Mouse (Mus musculus): ENCODE data around the gene Sult5a1. TPM values are rescaled to one million over a fixed set of nuclear protein-coding genes. Genes with fewer than 3 reads are reported as not detected.

Sult5a1 gene
- polyA plus RNA-seq, 1 experiment: 0.39 TPM

GRCm38 (mm10) chr8:123134149-123134713 lies 23.9 kb downstream of the Sult5a1 start:
- H3K4me1 ChIP-seq (ENCODE audit: control insufficient read depth, insufficient read depth, low read length): peaks cover 7% of the 10 kb centered on the region; the same call in 1 of the 2 replicates
- no peak for DNase-seq
- no peak overlapping the region for H3K27ac ChIP-seq (ENCODE audit: insufficient read depth, low read length)
- no peaks in the 10 kb centered on the region for H3K27me3 ChIP-seq (ENCODE audit: control insufficient read depth, insufficient read depth, low read length)
- TF ChIP-seq POLR2A (IDR thresholded peaks at IDR 0.05; ENCODE audit: borderline replicate concordance, insufficient read depth, low read length) (no peak), CTCF (IDR thresholded peaks at IDR 0.05; ENCODE audit: borderline replicate concordance, insufficient read depth, low read depth, low read length) (no peak)
- 45% methylated on average over 11 of the region's 11 CpGs for WGBS
- no peak overlapping the region for H3K4me3 ChIP-seq (replicated peaks; ENCODE audit: insufficient read depth, low read depth, low read length)

DNA sequence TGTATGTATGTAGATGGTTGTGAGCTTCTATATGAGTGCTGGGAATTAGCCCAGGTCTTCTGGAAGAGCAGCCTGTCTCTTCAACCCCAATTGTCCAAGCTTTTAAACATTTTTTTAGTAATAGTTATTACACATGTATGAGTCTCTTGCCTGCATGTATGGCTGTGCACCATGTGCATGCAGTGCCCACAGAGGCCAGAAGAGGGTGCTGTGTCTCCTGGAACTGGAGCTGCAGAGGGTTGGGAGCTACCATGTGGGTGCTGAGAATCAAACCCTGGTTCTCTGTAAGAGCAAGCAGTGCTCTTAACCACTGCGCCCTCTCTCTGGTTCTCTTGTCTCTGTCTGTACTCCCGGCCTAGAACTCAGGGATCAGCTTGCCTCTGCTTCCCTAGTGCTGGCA lies 25.2 kb downstream of the Sult5a1 start:
- Histone ChIP-seq H3K4me3 (replicated peaks; ENCODE audit: insufficient read depth, low read depth, low read length) (no peak overlapping the region), H3K4me1 (ENCODE audit: control insufficient read depth, insufficient read depth, low read length) (peaks cover 7% of the 10 kb centered on the region; the same call in 1 of the 2 replicates), H3K27ac (ENCODE audit: insufficient read depth, low read length) (no peak overlapping the region), H3K27me3 (ENCODE audit: control insufficient read depth, insufficient read depth, low read length) (no peaks in the 10 kb centered on the region)
- TF ChIP-seq CTCF (IDR thresholded peaks at IDR 0.05; ENCODE audit: borderline replicate concordance, insufficient read depth, low read depth, low read length) (no peak), POLR2A (IDR thresholded peaks at IDR 0.05; ENCODE audit: borderline replicate concordance, insufficient read depth, low read length) (no peak)
- WGBS: 100% methylated on average over 2 of the region's 2 CpGs
- no peak for DNase-seq

GRCm38 (mm10) chr8:123131041-123131440 lies 27.1 kb downstream of the Sult5a1 start:
- DNase-seq: no peak
- H3K27me3 ChIP-seq (ENCODE audit: control insufficient read depth, insufficient read depth, low read length): no peaks in the 10 kb centered on the region
- no peak overlapping the region for H3K27ac ChIP-seq (ENCODE audit: insufficient read depth, low read length)
- H3K4me3 ChIP-seq (replicated peaks; ENCODE audit: insufficient read depth, low read depth, low read length): no peak overlapping the region
- H3K4me1 ChIP-seq (ENCODE audit: control insufficient read depth, insufficient read depth, low read length): peaks cover 9% of the 10 kb centered on the region
- TF ChIP-seq CTCF (IDR thresholded peaks at IDR 0.05; ENCODE audit: borderline replicate concordance, insufficient read depth, low read depth, low read length): no peak
- no peak for TF ChIP-seq POLR2A (IDR thresholded peaks at IDR 0.05; ENCODE audit: borderline replicate concordance, insufficient read depth, low read length)
- 69% methylated on average over 9 of the region's 9 CpGs for WGBS

DNA sequence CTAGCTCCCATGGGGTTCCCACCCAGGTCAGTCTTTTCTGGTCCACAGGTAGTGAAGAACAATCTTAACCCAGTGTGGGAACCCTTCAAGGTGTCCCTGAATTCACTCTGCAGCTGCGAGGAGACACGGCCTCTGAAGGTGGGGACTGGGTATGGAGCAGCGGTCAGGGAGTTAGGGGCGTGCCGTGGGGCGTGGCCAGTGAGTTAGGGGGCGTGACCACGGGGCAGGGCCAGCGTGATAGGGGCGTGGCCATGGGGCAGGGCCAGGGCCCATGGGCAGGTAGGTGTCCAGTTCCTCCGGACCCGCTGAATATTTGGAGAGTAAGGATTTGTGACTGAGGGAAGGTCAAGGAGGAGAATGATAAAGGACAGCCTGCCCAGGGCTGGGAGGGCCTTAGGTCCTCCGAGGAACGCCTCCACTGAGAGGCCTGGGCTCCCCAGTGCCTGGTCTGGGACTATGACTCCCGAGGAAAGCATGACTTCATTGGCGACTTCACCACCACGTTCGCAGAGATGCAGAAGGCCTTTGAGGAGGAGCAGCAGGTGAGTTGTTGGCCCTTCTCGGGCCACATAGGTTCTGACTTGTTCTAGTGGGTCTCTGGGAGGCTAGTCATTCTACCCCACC lies 31.8 kb downstream of the Sult5a1 start:
- WGBS: 22% methylated on average over 19 of the region's 19 CpGs
- Histone ChIP-seq H3K4me3 (replicated peaks; ENCODE audit: insufficient read depth, low read depth, low read length) (no peak overlapping the region), H3K27me3 (ENCODE audit: control insufficient read depth, insufficient read depth, low read length) (no peaks in the 10 kb centered on the region), H3K27ac (ENCODE audit: insufficient read depth, low read length) (no peak overlapping the region), H3K4me1 (ENCODE audit: control insufficient read depth, insufficient read depth, low read length) (peaks cover 4% of the 10 kb centered on the region; the same call in 1 of the 2 replicates)
- TF ChIP-seq CTCF (IDR thresholded peaks at IDR 0.05; ENCODE audit: borderline replicate concordance, insufficient read depth, low read depth, low read length) (no peak), POLR2A (IDR thresholded peaks at IDR 0.05; ENCODE audit: borderline replicate concordance, insufficient read depth, low read length) (no peak)
- no peak for DNase-seq

- no peak overlapping the region for H3K4me3 ChIP-seq (replicated peaks; ENCODE audit: insufficient read depth, low read depth, low read length)
- H3K27me3 ChIP-seq (ENCODE audit: control insufficient read depth, insufficient read depth, low read length): no peaks in the 10 kb centered on the region
- WGBS: 79% methylated on average over 5 of the region's 5 CpGs
- H3K27ac ChIP-seq (ENCODE audit: insufficient read depth, low read length): no peak overlapping the region
- no peak for DNase-seq
- H3K4me1 ChIP-seq (ENCODE audit: control insufficient read depth, insufficient read depth, low read length): peaks cover 4% of the 10 kb centered on the region; the same call in 1 of the 2 replicates
- TF ChIP-seq POLR2A (IDR thresholded peaks at IDR 0.05; ENCODE audit: borderline replicate concordance, insufficient read depth, low read length) (no peak), CTCF (IDR thresholded peaks at IDR 0.05; ENCODE audit: borderline replicate concordance, insufficient read depth, low read depth, low read length) (no peak)
Measured at GRCm38 (mm10) chr8:123122670-123123069, 35.4 kb downstream of the Sult5a1 start.

DNA sequence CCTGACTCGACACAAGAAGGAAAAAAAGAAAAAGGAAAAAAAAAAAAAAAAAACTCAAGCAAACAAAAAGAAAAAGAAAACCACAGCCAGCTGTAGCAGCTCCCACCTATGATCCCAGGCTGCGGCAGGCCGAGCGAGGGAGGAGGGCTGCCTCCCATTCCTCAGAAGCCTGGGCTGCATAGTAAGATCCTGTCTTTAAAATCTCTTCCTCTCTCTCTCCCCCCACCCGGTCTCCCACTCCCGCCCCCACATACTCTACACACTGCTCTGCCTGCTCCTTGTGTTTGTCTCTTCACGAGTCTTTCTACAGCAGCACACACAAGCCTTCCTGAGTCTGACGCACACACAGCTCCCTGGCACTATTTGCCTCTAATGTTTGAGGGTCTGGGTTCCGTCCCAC lies 36.1 kb downstream of the Sult5a1 start:
- H3K27ac ChIP-seq (ENCODE audit: insufficient read depth, low read length): no peak overlapping the region
- peaks cover 4% of the 10 kb centered on the region; the same call in 1 of the 2 replicates for H3K4me1 ChIP-seq (ENCODE audit: control insufficient read depth, insufficient read depth, low read length)
- H3K4me3 ChIP-seq (replicated peaks; ENCODE audit: insufficient read depth, low read depth, low read length): no peak overlapping the region
- TF ChIP-seq POLR2A (IDR thresholded peaks at IDR 0.05; ENCODE audit: borderline replicate concordance, insufficient read depth, low read length): no peak
- TF ChIP-seq CTCF (IDR thresholded peaks at IDR 0.05; ENCODE audit: borderline replicate concordance, insufficient read depth, low read depth, low read length): no peak
- WGBS: 70% methylated on average over 9 of the region's 9 CpGs
- no peak for DNase-seq
- no peaks in the 10 kb centered on the region; the same call in 1 of the 2 replicates for H3K27me3 ChIP-seq (ENCODE audit: control insufficient read depth, insufficient read depth, low read length)

DNA sequence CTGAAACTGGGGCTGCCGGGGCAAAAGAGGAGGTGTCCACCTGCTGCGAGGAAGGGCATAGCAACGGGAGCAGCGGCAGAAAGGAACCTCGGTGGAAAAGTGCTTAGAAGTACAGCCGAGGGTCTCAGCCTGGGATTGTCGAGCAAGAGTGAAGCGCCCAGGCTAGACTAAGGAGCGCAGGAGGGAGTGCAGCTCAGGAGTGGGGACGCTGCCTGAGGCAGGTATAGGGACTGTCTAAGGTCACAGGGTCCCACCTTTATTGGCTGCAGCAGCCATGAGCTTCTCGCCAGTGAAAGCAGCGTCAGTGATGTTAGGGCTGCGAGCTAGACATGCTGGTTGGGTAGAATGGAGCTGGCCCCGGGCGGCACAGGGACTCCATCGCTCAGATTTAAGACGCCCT lies 40.4 kb downstream of the Sult5a1 start:
- no peaks in the 10 kb centered on the region; the same call in 1 of the 2 replicates for H3K27me3 ChIP-seq (ENCODE audit: control insufficient read depth, insufficient read depth, low read length)
- H3K4me1 ChIP-seq (ENCODE audit: control insufficient read depth, insufficient read depth, low read length): no peaks in the 10 kb centered on the region; the same call in 1 of the 2 replicates
- peak overlapping the region; percentile 47 for H3K4me3 ChIP-seq (replicated peaks; ENCODE audit: insufficient read depth, low read depth, low read length)
- no peak for TF ChIP-seq POLR2A (IDR thresholded peaks at IDR 0.05; ENCODE audit: borderline replicate concordance, insufficient read depth, low read length)
- WGBS: 3% methylated on average over 17 of the region's 17 CpGs
- no peak overlapping the region for H3K27ac ChIP-seq (ENCODE audit: insufficient read depth, low read length)
- DNase-seq: no peak

DNA sequence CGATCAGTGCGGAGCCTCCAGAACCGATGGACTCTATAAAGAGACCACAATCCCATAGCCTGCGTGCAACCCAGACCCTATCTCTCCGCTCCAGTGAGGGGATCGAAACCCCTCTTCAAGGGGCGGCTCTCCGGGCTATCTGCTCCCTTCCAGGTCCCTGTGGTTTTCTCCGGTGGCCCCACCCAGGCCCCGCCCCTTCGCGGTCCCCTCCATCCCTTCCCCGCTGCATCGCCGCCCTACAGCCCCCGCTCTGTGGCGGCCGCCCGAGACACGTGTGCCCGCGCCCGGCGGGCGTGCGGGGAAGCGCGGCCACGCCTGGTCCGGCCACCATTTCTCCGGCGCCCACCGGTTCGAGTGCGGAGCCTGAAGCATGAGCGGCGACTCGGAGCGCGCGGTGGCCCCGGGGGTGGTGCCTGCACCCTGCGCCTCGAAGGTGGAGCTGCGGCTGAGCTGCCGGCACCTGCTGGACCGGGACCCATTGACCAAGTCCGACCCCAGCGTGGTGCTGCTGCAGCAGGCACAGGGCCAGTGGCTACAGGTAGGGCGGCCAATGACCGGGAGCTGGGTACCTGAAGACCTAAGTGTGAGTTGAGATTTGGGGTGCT lies 40.9 kb downstream of the Sult5a1 start, which contains the start of gene Cpne7:
Cpne7 (plus strand) TSS at position 248 of the 605 bp plus-strand sequence.
- DNase-seq: peak in 1 of 2 experiments; percentile 43
- Histone ChIP-seq H3K4me1 (ENCODE audit: control insufficient read depth, insufficient read depth, low read length) (no peaks in the 10 kb centered on the region; the same call in 1 of the 2 replicates), H3K27ac (ENCODE audit: insufficient read depth, low read length) (no peak within 1 kb of the TSS), H3K27me3 (ENCODE audit: control insufficient read depth, insufficient read depth, low read length) (no peaks in the 10 kb centered on the region; the same call in 1 of the 2 replicates), H3K4me3 (replicated peaks; ENCODE audit: insufficient read depth, low read depth, low read length) (peak within 1 kb of the TSS; percentile 47)
- TF ChIP-seq POLR2A (IDR thresholded peaks at IDR 0.05; ENCODE audit: borderline replicate concordance, insufficient read depth, low read length) (no peak), CTCF (IDR thresholded peaks at IDR 0.05; ENCODE audit: borderline replicate concordance, insufficient read depth, low read depth, low read length) (no peak)
- 2% methylated on average over 51 of the region's 51 CpGs for WGBS

Data from cerebellum, adult 2 months (tissue).